Mouse (Mus musculus) intestine, embryonic 15.5 days (tissue): ENCODE results near the gene Fdxacb1. TPM values are rescaled to one million over a fixed set of nuclear protein-coding genes. Genes with fewer than 3 reads are reported as not detected.

Source experiments
- ATAC-seq: fragments of 200-750 bp; cut with Nextera tagmentation; 2 replicates; pipeline ENCODE4 v1.8.0; 2017; ENCODE audit warnings: moderate TSS enrichment, moderate library complexity
- H3K27ac ChIP-seq: fragments of 300-500 bp; sonication (generic); 2 replicates; pipeline ENCODE4 v1.5.1; 2015; ENCODE audit warnings: mild to moderate bottlenecking, inconsistent platforms
- H3K27me3 ChIP-seq: fragments of 300-500 bp; sonication (generic); replicated peaks from 2 replicates; pipeline ENCODE4 v1.6.1; 2015; ENCODE audit warnings: inconsistent platforms
- H3K36me3 ChIP-seq: fragments of 300-500 bp; sonication (generic); 2 replicates; pipeline ENCODE4 v1.6.1; 2015; ENCODE audit warnings: inconsistent platforms
- H3K4me1 ChIP-seq: fragments of 300-500 bp; sonication (generic); replicated peaks from 2 replicates; pipeline ENCODE4 v1.6.1; 2015; ENCODE audit warnings: inconsistent platforms
- H3K4me2 ChIP-seq: fragments of 300-500 bp; sonication (generic); replicated peaks from 2 replicates; pipeline ENCODE4 v1.6.1; 2015; ENCODE audit warnings: mild to moderate bottlenecking, inconsistent platforms
- H3K4me3 ChIP-seq: fragments of 300-500 bp; sonication (generic); replicated peaks from 2 replicates; pipeline ENCODE4 v1.5.1; 2015; ENCODE audit warnings: inconsistent platforms
- H3K9ac ChIP-seq: fragments of 300-500 bp; sonication (generic); 2 replicates; pipeline ENCODE4 v1.6.1; 2015; ENCODE audit warnings: inconsistent platforms
- H3K9me3 ChIP-seq: fragments of 300-500 bp; sonication (generic); 2 replicates; pipeline ENCODE4 v1.6.1; 2016; ENCODE audit warnings: inconsistent platforms
- WGBS: fragments of 180-500 bp; shearing (Covaris S2); methylation state at CpG from one replicate; pipeline ENCODE4 v1.1.7; 2015; 5-methylcytosine and 5-hydroxymethylcytosine counted together
- polyA plus RNA-seq: library from polyadenylated mRNA; unstranded; fragments of >200 nt; fragmentation: Nextera tagmentation; extraction: Ambion mirVana; gene quantifications from 2 replicates; pipeline ENCODE4 v1.2.1, GENCODE M21; 2015

Gene Fdxacb1
- polyA plus RNA-seq, 1 experiment from 2014 or later: 11.0 TPM

DNA sequence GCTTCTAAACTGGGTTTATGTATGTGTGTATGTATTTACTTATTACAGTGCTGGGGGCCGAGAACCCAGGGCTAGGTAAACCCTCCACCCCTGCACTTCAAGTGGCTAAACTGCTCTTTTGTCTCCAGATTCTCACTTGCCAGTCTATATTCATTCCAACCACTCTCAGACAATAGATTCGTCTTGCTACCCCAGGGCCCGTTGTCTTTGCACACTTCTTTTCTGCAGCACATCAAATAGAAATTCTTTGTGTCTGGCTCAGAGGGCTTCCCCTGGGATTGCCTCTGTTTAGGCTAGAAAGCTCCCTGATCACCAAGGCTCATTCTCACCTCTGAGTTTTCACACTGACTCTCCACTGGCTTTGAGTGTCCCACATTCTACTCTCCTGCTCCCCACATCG lies 35.5 kb upstream of the Fdxacb1 start:
- no peak for ATAC-seq
- Histone ChIP-seq H3K4me3 (no peak overlapping the region), H3K36me3 (no peaks in the 10 kb centered on the region), H3K4me2 (no peak overlapping the region), H3K9ac (no peak overlapping the region), H3K27ac (no peak overlapping the region), H3K9me3 (no peaks in the 10 kb centered on the region), H3K27me3 (no peaks in the 10 kb centered on the region), H3K4me1 (no peaks in the 10 kb centered on the region)
- 32% methylated on average over 4 of the region's 4 CpGs for WGBS

GRCm38 (mm10) chr9:50734989-50735388 lies 33.0 kb upstream of the Fdxacb1 start:
- Histone ChIP-seq H3K4me2 (no peak overlapping the region), H3K9me3 (no peaks in the 10 kb centered on the region), H3K9ac (no peak overlapping the region), H3K27ac (no peak overlapping the region), H3K27me3 (no peaks in the 10 kb centered on the region), H3K4me3 (no peak overlapping the region), H3K4me1 (peaks cover 7% of the 10 kb centered on the region), H3K36me3 (no peaks in the 10 kb centered on the region)
- 3% methylated on average over 9 of the region's 9 CpGs for WGBS
- ATAC-seq: no peak

DNA sequence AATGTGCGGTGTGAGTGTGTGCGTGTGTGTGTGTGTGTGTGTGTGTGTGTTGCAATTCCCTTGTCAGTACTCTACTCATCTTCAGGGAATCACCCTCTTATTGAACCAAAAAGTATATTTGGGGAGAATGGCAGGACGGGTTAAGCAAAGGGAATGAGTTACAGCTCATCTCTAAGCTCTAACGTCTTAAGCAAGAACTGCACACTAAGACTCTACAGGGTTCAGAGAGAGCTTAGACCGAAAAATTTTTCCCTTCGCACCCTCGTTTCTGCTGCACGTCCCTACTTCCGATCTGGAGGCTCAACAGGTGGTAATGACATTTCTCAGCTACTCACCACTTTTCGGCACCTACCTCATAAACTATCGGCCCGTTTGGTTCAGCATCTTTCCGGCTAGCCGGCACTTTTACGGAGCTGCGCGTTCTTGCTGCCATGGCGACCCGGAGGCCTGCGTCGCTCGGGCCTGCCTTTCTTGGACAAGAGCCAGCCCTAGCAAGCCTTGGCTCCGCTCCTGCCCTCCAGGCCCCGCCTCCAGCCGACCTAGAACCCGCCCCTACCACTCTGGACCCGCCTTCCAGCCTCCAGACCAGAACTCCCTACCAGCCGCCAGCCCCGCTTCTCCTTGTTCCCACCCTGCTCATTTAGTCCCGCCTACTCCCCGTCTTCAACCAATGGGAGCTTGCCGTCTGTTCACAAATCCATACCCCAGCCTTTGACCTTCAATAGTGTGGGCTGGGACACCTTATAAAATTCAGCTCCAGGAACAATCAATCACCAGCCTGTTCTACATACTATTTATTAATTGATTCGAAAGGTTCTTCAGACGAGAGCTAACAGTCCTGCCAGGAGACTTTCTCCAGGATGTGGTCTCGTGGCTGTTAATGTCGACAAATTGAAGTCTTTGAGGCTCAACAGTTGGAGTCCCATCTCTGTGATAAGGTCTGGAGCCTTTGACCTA lies 28.8 kb upstream of the Fdxacb1 start, which contains the start of gene Dixdc1:
Dixdc1 (minus strand) TSS at position 604 of the 957 bp plus-strand sequence.
- ATAC-seq: peak; percentile 99
- Histone ChIP-seq H3K4me2 (peak within 1 kb of the TSS; percentile 62), H3K4me3 (peak within 1 kb of the TSS; percentile 29), H3K27ac (no peak within 1 kb of the TSS), H3K4me1 (peaks cover 7% of the 10 kb centered on the region), H3K27me3 (no peaks in the 10 kb centered on the region), H3K9me3 (no peaks in the 10 kb centered on the region), H3K36me3 (no peaks in the 10 kb centered on the region; the same call in 1 of the 2 replicates), H3K9ac (no peak within 1 kb of the TSS)
- WGBS: 13% methylated on average over 36 of the region's 36 CpGs

DNA sequence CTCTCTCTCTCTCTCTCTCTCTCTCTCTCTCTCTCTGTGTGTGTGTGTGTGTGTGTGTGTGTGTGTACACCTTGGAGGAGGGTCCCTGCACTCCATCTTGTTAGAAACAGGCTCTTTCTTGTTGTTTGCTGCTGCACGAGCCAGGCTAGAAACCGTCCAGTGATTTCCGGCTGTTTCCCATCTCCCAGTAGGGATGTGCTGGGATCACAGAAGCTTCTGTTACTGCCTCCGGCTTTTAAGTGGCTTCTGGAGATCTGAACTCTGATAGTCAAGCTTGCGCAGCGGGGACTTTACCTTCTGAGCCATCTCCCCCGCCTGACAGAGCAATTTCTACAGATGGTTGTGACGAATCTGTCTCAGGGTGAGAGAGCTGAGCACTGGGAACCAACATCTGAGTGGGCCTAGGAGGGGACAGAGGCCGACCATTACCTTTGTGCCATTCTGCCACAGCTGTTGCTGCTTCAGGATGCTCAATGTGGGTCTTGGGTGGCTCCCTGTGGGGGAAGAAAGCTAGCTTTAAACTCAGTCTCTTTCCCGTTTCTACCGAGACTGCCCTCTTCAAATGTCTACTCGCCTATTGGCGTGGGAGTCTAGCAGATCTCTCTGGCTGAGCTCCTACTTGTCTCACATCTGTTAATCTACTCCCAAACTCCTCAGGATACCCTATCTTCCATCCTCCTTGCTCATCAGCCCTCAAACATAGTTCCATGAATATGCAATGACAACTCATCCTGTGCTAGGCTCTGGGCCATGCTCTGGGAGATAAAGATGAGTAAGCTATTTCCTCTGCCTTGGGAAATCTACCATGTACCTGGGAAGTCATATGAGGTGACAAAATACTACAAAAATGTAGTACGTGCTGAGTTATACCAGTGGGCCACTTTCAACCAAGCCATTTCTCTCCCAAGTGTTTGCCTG lies 26.9 kb upstream of the Fdxacb1 start:
- Histone ChIP-seq H3K36me3 (no peaks in the 10 kb centered on the region; the same call in 1 of the 2 replicates), H3K4me2 (no peak overlapping the region), H3K4me1 (peaks cover 7% of the 10 kb centered on the region), H3K4me3 (no peak overlapping the region), H3K9me3 (no peaks in the 10 kb centered on the region), H3K27me3 (no peaks in the 10 kb centered on the region), H3K27ac (no peak overlapping the region), H3K9ac (no peak overlapping the region)
- ATAC-seq: no peak
- WGBS: 83% methylated on average over 14 of the region's 14 CpGs

DNA sequence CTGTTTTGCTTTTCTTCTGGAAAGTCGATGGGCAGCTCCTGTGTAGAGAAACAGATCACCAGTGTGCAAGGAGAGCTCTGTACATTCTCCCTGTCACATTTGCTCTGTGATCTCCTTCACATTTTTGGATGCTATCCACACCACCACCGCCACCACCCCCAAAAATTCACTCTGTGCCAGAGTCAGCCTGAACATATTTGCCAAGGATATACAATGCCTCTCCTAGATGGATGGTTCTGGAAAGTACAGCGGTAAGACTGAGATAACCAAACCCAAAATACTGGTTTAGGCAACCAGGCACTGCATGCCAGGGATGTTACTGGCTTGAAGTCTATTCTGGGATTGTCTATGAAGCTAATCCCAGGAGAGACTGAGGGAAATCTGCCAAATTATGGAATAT lies 25.8 kb upstream of the Fdxacb1 start:
- Histone ChIP-seq H3K9ac (no peak overlapping the region), H3K36me3 (no peaks in the 10 kb centered on the region; the same call in 1 of the 2 replicates), H3K27ac (no peak overlapping the region), H3K4me3 (no peak overlapping the region), H3K4me1 (peaks cover 7% of the 10 kb centered on the region), H3K9me3 (no peaks in the 10 kb centered on the region), H3K27me3 (no peaks in the 10 kb centered on the region), H3K4me2 (no peak overlapping the region)
- ATAC-seq: no peak
- WGBS: 80% methylated on average over 3 of the region's 3 CpGs

DNA sequence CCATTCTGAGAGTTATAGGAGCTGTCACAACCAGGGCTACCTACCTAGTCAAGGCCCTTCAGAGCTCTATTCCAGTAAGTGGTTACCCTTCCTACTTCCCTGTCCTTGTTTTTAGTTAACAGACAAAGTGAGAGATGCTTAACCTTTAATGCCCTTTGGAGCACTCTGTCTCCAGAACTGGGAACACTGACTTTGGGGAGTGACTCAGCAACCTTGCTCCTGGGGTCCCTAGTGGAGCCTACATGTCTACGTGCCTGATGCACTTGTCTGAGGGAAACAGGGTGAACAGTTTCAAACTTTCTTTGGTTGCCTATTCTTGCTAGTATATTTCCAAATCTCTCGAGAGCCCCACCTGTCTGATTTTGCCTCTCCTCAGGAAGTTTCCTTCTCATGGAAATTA lies 25.3 kb upstream of the Fdxacb1 start:
- H3K9ac ChIP-seq: no peak overlapping the region
- peaks cover 7% of the 10 kb centered on the region for H3K4me1 ChIP-seq
- WGBS: 78% methylated on average over 2 of the region's 2 CpGs
- ATAC-seq: no peak
- no peaks in the 10 kb centered on the region for H3K27me3 ChIP-seq
- H3K4me2 ChIP-seq: no peak overlapping the region
- no peaks in the 10 kb centered on the region for H3K9me3 ChIP-seq
- H3K4me3 ChIP-seq: no peak overlapping the region
- H3K27ac ChIP-seq: no peak overlapping the region
- no peaks in the 10 kb centered on the region; the same call in 1 of the 2 replicates for H3K36me3 ChIP-seq

- H3K9ac ChIP-seq: peak overlapping the region; percentile 70
- peak overlapping the region; percentile 73 for H3K4me2 ChIP-seq
- peak overlapping the region; percentile 51 for H3K4me3 ChIP-seq
- ATAC-seq: peak; percentile 72
- no peaks in the 10 kb centered on the region for H3K9me3 ChIP-seq
- H3K36me3 ChIP-seq: no peaks in the 10 kb centered on the region; the same call in 1 of the 2 replicates
- 10% methylated on average over 7 of the region's 7 CpGs for WGBS
- H3K4me1 ChIP-seq: no peaks in the 10 kb centered on the region; the same call in 1 of the 2 replicates
- H3K27ac ChIP-seq: peak overlapping the region; percentile 94
- H3K27me3 ChIP-seq: no peaks in the 10 kb centered on the region
Measured at GRCm38 (mm10) chr9:50745806-50746205, 22.2 kb upstream of the Fdxacb1 start.

DNA sequence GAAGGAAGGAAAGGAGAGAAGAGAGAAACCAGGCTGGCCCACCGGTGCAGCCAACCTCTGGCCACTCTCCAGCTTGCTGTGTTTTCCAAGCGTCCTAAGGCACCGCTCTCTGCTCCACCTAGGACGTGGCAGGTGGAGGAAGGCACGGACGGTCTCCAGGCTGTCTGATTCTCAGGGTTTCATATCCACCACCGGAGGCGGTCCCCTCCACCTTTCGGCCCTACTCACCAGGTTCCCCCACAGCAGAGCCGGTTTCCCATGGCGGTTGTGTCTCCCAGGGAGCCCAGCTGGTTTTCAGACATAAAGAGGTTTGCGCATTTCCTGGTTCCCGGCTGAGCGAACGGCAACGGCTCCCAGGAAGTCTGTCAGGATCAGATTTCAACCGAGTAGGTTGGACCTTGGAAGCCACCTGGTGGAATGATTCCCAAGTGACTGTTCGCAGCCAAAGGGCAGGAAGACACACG lies 21.8 kb upstream of the Fdxacb1 start, which contains the start of gene 2310030G06Rik:
2310030G06Rik (minus strand) TSS at position 323 of the 464 bp plus-strand sequence.
- ATAC-seq: peak; percentile 89
- peak within 1 kb of the TSS; percentile 73 for H3K4me2 ChIP-seq
- H3K27me3 ChIP-seq: no peaks in the 10 kb centered on the region
- H3K9ac ChIP-seq: peak within 1 kb of the TSS; percentile 70
- WGBS: 1% methylated on average over 19 of the region's 19 CpGs
- H3K27ac ChIP-seq: peak within 1 kb of the TSS; percentile 94
- H3K36me3 ChIP-seq: no peaks in the 10 kb centered on the region
- H3K4me1 ChIP-seq: no peaks in the 10 kb centered on the region; the same call in 1 of the 2 replicates
- H3K9me3 ChIP-seq: no peaks in the 10 kb centered on the region
- peak within 1 kb of the TSS; percentile 51 for H3K4me3 ChIP-seq

DNA sequence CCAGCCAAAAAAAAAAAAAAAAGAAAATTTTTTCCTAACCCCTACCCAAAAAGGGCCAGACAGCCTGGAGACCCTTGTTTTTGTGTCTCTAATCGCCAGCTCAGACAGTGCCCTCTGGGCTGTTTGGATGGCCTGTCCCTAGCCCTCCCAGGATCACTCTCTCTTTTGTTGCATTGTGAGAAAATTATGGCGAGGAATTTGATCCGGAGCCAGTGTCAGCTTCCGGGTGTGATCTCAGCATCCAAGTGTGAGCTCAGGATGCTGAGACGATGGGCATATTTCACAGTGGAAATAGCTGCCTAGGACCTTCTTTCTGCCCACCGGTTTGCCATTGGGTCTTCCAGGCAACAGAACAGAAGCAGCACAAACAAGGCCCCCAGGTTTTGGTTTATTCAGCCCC lies 17.3 kb upstream of the Fdxacb1 start:
- Histone ChIP-seq H3K36me3 (no peaks in the 10 kb centered on the region), H3K4me1 (peaks cover 9% of the 10 kb centered on the region; the same call in 1 of the 2 replicates), H3K4me3 (no peak overlapping the region), H3K9me3 (no peaks in the 10 kb centered on the region), H3K27ac (no peak overlapping the region), H3K4me2 (no peak overlapping the region), H3K27me3 (no peaks in the 10 kb centered on the region), H3K9ac (no peak overlapping the region)
- no peak for ATAC-seq
- 77% methylated on average over 6 of the region's 6 CpGs for WGBS

GRCm38 (mm10) chr9:50751323-50751722 lies 16.7 kb upstream of the Fdxacb1 start, which contains the start of gene Cryab:
Gene Cryab, plus strand, starts transcription at chr9:50751325.
- H3K36me3 ChIP-seq: no peaks in the 10 kb centered on the region
- H3K9me3 ChIP-seq: no peaks in the 10 kb centered on the region
- H3K9ac ChIP-seq: no peak within 1 kb of the TSS
- H3K27ac ChIP-seq: peak within 1 kb of the TSS; percentile 56
- no peak for ATAC-seq
- peaks cover 9% of the 10 kb centered on the region; the same call in 1 of the 2 replicates for H3K4me1 ChIP-seq
- H3K4me3 ChIP-seq: no peak within 1 kb of the TSS
- no peaks in the 10 kb centered on the region for H3K27me3 ChIP-seq
- peak within 1 kb of the TSS; percentile 14; the same call in 1 of the 2 replicates for H3K4me2 ChIP-seq
- 70% methylated on average over 22 of the region's 22 CpGs for WGBS

DNA sequence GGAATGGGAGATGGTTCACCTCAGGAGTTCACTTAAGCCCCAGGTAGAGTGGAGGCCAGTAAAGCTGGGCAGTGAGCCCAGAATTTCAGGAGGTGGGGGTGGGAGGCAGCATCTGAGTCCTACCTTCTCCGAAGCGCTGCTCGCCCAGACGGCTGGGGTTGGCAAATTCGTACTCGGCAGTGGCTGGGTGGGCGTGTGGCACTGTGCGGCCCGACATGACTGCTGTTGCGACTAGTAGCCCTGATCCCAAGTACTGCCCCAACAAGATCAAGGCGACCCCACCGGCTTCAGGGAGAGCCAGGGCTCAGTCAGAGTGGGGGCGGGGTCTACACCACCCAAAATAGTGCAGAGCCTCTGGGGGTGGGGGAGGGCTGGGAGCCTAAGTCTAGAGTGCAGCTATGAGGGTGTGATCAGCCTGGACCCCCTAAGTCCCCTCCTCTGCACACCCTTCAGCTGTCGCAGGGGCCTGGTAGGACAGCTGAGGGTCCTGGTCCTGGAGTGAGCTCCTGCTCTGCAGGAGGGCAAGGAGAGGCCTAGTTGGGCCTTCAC lies 15.9 kb upstream of the Fdxacb1 start, which contains the start of gene Hspb2:
Hspb2 (minus strand) TSS at position 301 of the 549 bp plus-strand sequence.
- WGBS: 64% methylated on average over 14 of the region's 14 CpGs
- peak; percentile 35 for ATAC-seq

More for the DNA sequence above, 15.9 kb upstream of the Fdxacb1 start, which contains the start of gene Hspb2:
- Histone ChIP-seq H3K9me3 (no peaks in the 10 kb centered on the region), H3K4me3 (peak within 1 kb of the TSS; percentile 24), H3K9ac (0 out of 2 replicates have a peak within 1 kb of the TSS, but pooled peaks have one; percentile 5), H3K4me1 (peaks cover 9% of the 10 kb centered on the region; the same call in 1 of the 2 replicates), H3K36me3 (no peaks in the 10 kb centered on the region), H3K27me3 (no peaks in the 10 kb centered on the region), H3K4me2 (peak within 1 kb of the TSS; percentile 40), H3K27ac (peak within 1 kb of the TSS; percentile 56)
